Mouse (Mus musculus) gastrocnemius, adult 2 months (tissue): ENCODE measurements around the gene Trpm4. TPM values are rescaled to one million over a fixed set of nuclear protein-coding genes. Genes with fewer than 3 reads are reported as not detected.

Experiments used
- DNase-seq: peaks from one replicate; pipeline ENCODE4 v3.0.0; 2022
- H3K27ac ChIP-seq: fragments of 200-600 bp; 2 replicates; pipeline ENCODE4 v1.8.1; 2022; ENCODE audit warnings: mild to moderate bottlenecking
- H3K4me3 ChIP-seq: fragments of 200-600 bp; 2 replicates; pipeline ENCODE4 v1.8.1; 2022; ENCODE audit warnings: mild to moderate bottlenecking, moderate library complexity
- CTCF ChIP-seq: fragments of 200-600 bp; IDR thresholded peaks from 2 replicates; pipeline ENCODE4 v1.8.1; 2022; ENCODE audit warnings: antibody characterized with exemption, mild to moderate bottlenecking, moderate library complexity
- intact Hi-C: fragments of 180-260 bp; cut with DNase I; formaldehyde crosslinking; loops from one replicate; pipeline ENCODE4 v1.15.1; 2025
- total RNA-seq, 2 experiments: library from RNA; stranded (reverse); gene quantifications; 2 replicates each; pipeline ENCODE4 v1.2.3; 2021

Trpm4 gene
- total RNA-seq, 2 experiments from 2014 or later, result 33.9 to 34.7 TPM

- DNase-seq, result peak; percentile 88
- H3K27ac ChIP-seq, result no peak overlapping the region
- TF ChIP-seq CTCF, result peak; percentile 91
- intact Hi-C loops, result loop anchor here (2.0 kb wide), 2 partner anchors 33 to 41 kb away; no protein-coding TSS in a partner anchor
- peak overlapping the region; percentile 90 for H3K4me3 ChIP-seq
Observed at GRCm38 (mm10) chr7:45341303-45341702, 7.7 kb upstream of the Trpm4 start.

DNA sequence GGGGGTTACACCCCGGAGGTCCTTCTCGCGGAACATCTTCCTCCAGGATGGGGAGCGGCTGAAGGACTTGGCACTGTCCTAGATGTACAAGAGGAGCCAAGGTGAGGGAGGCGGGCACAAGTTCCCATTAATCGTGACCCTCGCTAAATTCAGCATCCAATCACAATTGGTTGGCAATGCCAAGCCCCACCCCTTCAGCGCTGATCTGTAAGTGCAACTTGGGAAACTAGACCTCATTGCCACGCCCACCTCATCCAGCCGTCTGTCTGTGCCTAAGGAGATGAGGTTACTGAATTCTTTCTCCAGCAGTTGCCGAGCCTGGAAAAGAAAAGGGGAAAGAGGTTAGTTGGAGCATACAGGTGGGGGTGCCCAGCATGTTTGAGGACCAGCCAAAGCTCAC lies 7.1 kb upstream of the Trpm4 start:
- intact Hi-C loops, result loop anchor here (2.0 kb wide), 2 partner anchors 32 to 40 kb away; no protein-coding TSS in a partner anchor
- Histone ChIP-seq H3K4me3 (peak overlapping the region; percentile 90), H3K27ac (peak overlapping the region; percentile 99)
- TF ChIP-seq CTCF, result no peak
- DNase-seq, result peak; percentile 65

DNA sequence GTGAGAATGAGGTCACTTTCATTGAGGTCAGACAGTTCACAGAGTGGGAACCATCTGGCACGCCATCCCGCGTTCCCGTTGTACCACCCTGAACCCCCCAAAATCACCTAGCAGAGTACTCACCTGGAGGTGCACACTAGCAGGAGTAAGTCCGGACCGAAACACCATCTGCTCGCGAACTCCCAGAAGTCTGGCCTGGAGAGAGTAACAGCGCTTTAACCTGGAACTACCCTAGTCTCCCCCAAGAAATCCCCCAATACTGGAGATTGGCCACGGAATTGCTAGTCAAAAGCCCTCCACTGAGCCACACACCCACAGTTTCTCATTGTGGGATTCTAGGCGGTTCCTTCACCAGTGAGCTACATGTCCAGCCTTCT lies 6.5 kb upstream of the Trpm4 start:
- Histone ChIP-seq H3K4me3 (peak overlapping the region; percentile 90), H3K27ac (peak overlapping the region; percentile 99)
- DNase-seq, result no peak
- TF ChIP-seq CTCF, result no peak
- intact Hi-C loops, result loop anchor here (2.0 kb wide), 2 partner anchors 31 to 39 kb away; no protein-coding TSS in a partner anchor

DNA sequence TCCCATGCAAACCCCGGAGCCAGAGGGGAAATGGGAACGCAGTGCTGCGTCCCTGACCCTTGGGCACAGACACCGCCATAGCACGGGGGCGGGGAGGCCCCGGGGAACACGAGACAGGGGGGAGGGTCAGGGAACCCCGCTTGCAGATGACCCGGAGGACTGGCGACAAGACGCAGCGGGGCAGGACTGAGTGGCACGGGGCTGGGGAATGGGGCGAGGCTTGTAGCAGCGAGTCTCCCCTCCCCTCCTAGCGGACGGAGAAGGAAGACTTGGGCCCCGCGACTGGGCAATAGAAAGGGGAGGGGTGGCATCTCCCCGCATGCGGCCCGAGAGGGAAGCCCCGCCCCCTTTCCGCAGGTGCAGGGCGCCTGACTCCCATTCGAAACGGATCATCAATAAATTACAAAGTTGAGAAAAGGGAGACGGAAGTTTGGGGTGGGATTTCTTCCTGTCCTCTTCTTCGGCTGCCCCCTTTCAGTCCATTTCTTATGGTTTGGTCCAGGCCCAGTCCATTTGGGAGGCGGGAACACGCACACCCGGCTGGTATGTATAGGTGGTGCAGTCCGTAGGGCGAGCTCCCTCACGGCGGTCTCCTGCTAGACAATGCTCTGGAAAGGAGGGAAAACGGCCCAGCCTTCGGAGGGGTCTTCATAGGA lies 6.0 kb upstream of the Trpm4 start:
- DNase-seq, result peak; percentile 68
- H3K4me3 ChIP-seq, result peak overlapping the region; percentile 90
- H3K27ac ChIP-seq, result peak overlapping the region; percentile 99
- intact Hi-C loops, result loop anchor here (2.0 kb wide), 2 partner anchors 31 to 39 kb away; no protein-coding TSS in a partner anchor
- peak; percentile 27; the same call in 1 of the 2 replicates for TF ChIP-seq CTCF

- intact Hi-C loops, result no loop called here
- peak overlapping the region; percentile 90 for H3K4me3 ChIP-seq
- peak; percentile 66 for DNase-seq
- no peak for TF ChIP-seq CTCF
- H3K27ac ChIP-seq, result peak overlapping the region; percentile 99
Observed at GRCm38 (mm10) chr7:45338161-45338911, 4.8 kb upstream of the Trpm4 start.

DNA sequence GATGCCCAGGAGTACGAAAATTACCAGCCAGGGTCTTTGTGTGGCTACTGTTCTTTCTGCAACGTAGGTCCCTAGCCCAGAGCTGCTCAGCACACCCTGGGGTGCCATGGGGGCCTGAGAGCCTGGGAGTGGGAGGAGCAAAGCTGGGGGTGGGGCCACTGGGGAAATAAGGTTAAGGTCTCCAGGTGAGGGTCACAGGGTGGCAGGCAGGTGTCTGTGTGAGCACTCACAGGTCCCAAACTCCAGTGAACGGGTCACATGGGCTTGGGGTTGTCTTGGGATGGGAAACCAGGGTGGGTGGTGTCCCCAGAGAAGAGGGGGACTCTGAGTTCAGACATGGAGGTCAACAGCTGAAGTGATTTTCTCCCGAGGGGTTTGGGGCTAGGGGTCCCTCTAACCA lies 3.9 kb upstream of the Trpm4 start:
- DNase-seq, result no peak
- peak overlapping the region; percentile 90 for H3K4me3 ChIP-seq
- intact Hi-C loops, result no loop called here
- peak overlapping the region; percentile 99 for H3K27ac ChIP-seq
- no peak for TF ChIP-seq CTCF

- DNase-seq, result no peak
- intact Hi-C loops, result no loop called here
- no peak for TF ChIP-seq CTCF
- Histone ChIP-seq H3K4me3 (peak overlapping the region; percentile 90), H3K27ac (peak overlapping the region; percentile 99)
Observed at GRCm38 (mm10) chr7:45336319-45336718, 2.7 kb upstream of the Trpm4 start.

DNA sequence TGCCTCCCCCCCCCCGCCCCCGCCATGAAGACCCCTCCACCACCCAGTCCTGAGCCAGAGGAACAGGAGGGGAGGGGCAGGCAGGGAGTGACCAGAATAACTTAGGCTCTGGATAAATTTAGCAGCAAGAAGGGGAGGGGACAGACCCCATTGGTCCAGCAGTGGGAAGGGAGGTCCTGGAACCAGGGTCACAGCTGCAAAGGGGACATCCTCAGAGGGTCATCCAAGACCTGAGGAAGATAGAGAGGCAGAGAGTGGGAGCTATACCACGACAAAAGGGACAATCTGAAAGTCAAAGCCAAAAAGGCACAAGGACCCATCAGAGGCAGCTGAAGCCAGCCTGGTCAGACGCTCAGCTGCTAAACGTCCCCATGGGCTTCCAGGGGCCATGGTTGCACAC lies 1.5 kb upstream of the Trpm4 start, which contains the start of gene Hrc:
Gene Hrc (plus strand): TSS at position 235 of the 400 bp plus-strand sequence.
- no peak for TF ChIP-seq CTCF
- DNase-seq, result peak; percentile 84
- H3K4me3 ChIP-seq, result peak within 1 kb of the TSS; percentile 90
- intact Hi-C loops, result no loop called here
- H3K27ac ChIP-seq, result peak within 1 kb of the TSS; percentile 99

GRCm38 (mm10) chr7:45334605-45335004 lies 1.0 kb upstream of the Trpm4 start:
- H3K4me3 ChIP-seq, result peak overlapping the region; percentile 90
- H3K27ac ChIP-seq, result peak overlapping the region; percentile 99
- no peak for TF ChIP-seq CTCF
- DNase-seq, result peak; percentile 87
- intact Hi-C loops, result no loop called here

GRCm38 (mm10) chr7:45332685-45333425 lies 725 bp downstream of the Trpm4 start:
- Histone ChIP-seq H3K4me3 (peak overlapping the region; percentile 90), H3K27ac (peak overlapping the region; percentile 99)
- DNase-seq, result peak; percentile 65
- TF ChIP-seq CTCF, result no peak
- intact Hi-C loops, result no loop called here

DNA sequence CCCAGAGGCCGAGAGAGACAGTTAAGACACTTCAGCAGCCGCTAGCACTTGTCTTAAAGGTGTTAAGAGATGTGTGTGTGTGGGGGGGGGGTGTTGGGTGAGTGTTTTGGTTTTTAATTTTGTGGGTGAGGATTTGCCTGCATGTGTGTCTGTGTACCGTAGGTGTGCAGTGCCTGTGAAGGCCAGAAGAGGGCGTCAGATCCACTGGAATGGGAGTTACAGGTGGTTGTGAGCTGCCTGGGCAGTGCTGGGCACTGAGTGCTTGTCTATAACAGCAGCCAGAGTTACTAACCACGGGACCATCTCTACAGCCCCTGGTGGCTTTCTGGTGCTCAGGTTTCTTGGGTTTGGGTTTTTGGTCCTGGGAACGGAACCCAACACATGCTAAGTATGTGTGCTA lies 2.1 kb downstream of the Trpm4 start:
- no peak overlapping the region for H3K4me3 ChIP-seq
- no peak for DNase-seq
- peak; percentile 29; the same call in 1 of the 2 replicates for TF ChIP-seq CTCF
- intact Hi-C loops, result no loop called here
- H3K27ac ChIP-seq, result peak overlapping the region; percentile 99; the same call in 1 of the 2 replicates

GRCm38 (mm10) chr7:45328841-45329475 lies 4.6 kb downstream of the Trpm4 start:
- intact Hi-C loops, result no loop called here

More at GRCm38 (mm10) chr7:45328841-45329475, 4.6 kb downstream of the Trpm4 start:
- Histone ChIP-seq H3K27ac (peak overlapping the region; percentile 86), H3K4me3 (peak overlapping the region; percentile 45)
- peak; percentile 72 for DNase-seq
- no peak for TF ChIP-seq CTCF
